Mouse (Mus musculus) common myeloid progenitor, adult 5-6 weeks (primary cell): ENCODE measurements around the gene Magi1. TPM values are rescaled to one million over a fixed set of nuclear protein-coding genes. Genes with fewer than 3 reads are reported as not detected.

Experiments used
- ATAC-seq: replicated peaks from 2 replicates; pipeline ENCODE4 v1.8.0; 2016; ENCODE audit warnings: low read depth, mild to moderate bottlenecking, moderate TSS enrichment, inconsistent platforms; ENCODE audit not compliant: poor library complexity, severe bottlenecking
- total RNA-seq: library from RNA; stranded (forward); fragments of 200-1000, 187-1606 nt; gene quantifications from 2 replicates; pipeline ENCODE4 v1.2.3, GENCODE M21; 2017

Magi1 gene
- total RNA-seq, 1 experiment from 2014 or later = 0.18 TPM

GRCm38 (mm10) chr6:94259981-94260380, 23.7 kb downstream of the Magi1 start:
- no peak for ATAC-seq

GRCm38 (mm10) chr6:94257831-94258173, 25.9 kb downstream of the Magi1 start:
- no peak for ATAC-seq

GRCm38 (mm10) chr6:94256982-94257830, 26.5 kb downstream of the Magi1 start:
- no peak for ATAC-seq

GRCm38 (mm10) chr6:94253943-94254342, 29.8 kb downstream of the Magi1 start:
- ATAC-seq = peak; percentile 100

- ATAC-seq = no peak
These were observed 32.3 kb downstream of the Magi1 start for GRCm38 (mm10) chr6:94251358-94251945.

- no peak for ATAC-seq
These were observed 34.4 kb downstream of the Magi1 start for GRCm38 (mm10) chr6:94249286-94249790.

- no peak for ATAC-seq
These were observed 42.5 kb downstream of the Magi1 start for GRCm38 (mm10) chr6:94241251-94241650.

- no peak for ATAC-seq
These were observed 45.1 kb downstream of the Magi1 start for GRCm38 (mm10) chr6:94238643-94239042.

GRCm38 (mm10) chr6:94236899-94237298, 46.8 kb downstream of the Magi1 start:
- no peak for ATAC-seq

- ATAC-seq = no peak
These were observed 51.4 kb downstream of the Magi1 start for GRCm38 (mm10) chr6:94232243-94232785.

- ATAC-seq = no peak
These were observed 51.9 kb downstream of the Magi1 start for GRCm38 (mm10) chr6:94231831-94232230.

GRCm38 (mm10) chr6:94231367-94231766, 52.4 kb downstream of the Magi1 start:
- ATAC-seq = no peak

GRCm38 (mm10) chr6:94230918-94231317, 52.8 kb downstream of the Magi1 start:
- ATAC-seq = no peak

GRCm38 (mm10) chr6:94230129-94230528, 53.6 kb downstream of the Magi1 start:
- ATAC-seq = no peak

GRCm38 (mm10) chr6:94226262-94226661, 57.5 kb downstream of the Magi1 start:
- no peak for ATAC-seq

GRCm38 (mm10) chr6:94225832-94226231, 57.9 kb downstream of the Magi1 start:
- no peak for ATAC-seq

- no peak for ATAC-seq
These were observed 58.6 kb downstream of the Magi1 start for GRCm38 (mm10) chr6:94225091-94225490.

GRCm38 (mm10) chr6:94222253-94222652, 61.5 kb downstream of the Magi1 start:
- no peak for ATAC-seq

GRCm38 (mm10) chr6:94221750-94222149, 62.0 kb downstream of the Magi1 start:
- ATAC-seq = no peak

- ATAC-seq = no peak
These were observed 65.6 kb downstream of the Magi1 start for GRCm38 (mm10) chr6:94218076-94218475.

- no peak for ATAC-seq
These were observed 67.9 kb downstream of the Magi1 start for GRCm38 (mm10) chr6:94215834-94216233.
